23 mouse cellular contexts compared by ENCODE assay signal in the genomic region with DNA sequence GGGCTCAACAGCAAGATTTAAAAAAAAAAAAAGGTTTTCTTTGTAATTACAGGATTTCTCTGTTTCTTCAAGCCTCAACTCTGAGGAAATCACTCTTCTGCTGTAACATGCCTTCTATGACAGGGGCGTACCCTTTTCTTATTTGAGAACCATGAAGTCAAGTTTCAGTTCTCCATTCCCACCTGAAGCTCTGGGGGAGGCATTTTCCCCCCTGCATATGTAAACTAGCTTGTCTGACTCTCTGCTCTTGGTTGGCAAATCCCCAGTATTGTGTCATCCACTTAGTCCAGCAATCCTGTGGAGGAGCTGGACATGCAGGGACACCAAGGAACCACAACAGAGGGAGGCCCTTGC. TPM values are rescaled to one million over a fixed set of nuclear protein-coding genes. Genes with fewer than 3 reads are reported as not detected.
DNase-seq lines count a peak whose midpoint lies in the region; ATAC-seq and TF ChIP-seq lines count a peak whose summit lies in the region.
"Had no signal": no experiment of that assay in that cellular context is flagged by ENCODE, and none has a peak within 500 bp of the region (broad histone marks: within the 10 kb centered on the region; RNA-seq: fewer than 3 reads in every experiment).

No protein-coding gene starts in this region.

- 80% methylated on average over 1 of the region's 1 CpGs for WGBS in lung, postnatal 0 days

- no peak for TF ChIP-seq CTCF in lung, postnatal 0 days (IDR thresholded peaks at IDR 0.05)

- no peaks in the 10 kb centered on the region for H3K9me3 ChIP-seq in lung, postnatal 0 days (ENCODE audit: low read length)
- H3K9me3 ChIP-seq: heart, embryonic 15.5 days; stomach, embryonic 15.5 days had no signal

- H3K4me2 ChIP-seq in lung, postnatal 0 days (replicated peaks; ENCODE audit: low read depth, low read length) = no peak overlapping the region
- H3K4me2 ChIP-seq: forebrain, embryonic 13.5 days; heart, embryonic 15.5 days; limb, embryonic 15.5 days; midbrain, embryonic 13.5 days; stomach, embryonic 15.5 days had no signal

- no peaks in the 10 kb centered on the region for H3K4me1 ChIP-seq in lung, postnatal 0 days (ENCODE audit: insufficient read depth, low read depth, low read length)
- H3K4me1 ChIP-seq: forebrain, embryonic 13.5 days; heart, embryonic 15.5 days; limb, embryonic 15.5 days; midbrain, embryonic 13.5 days; stomach, embryonic 15.5 days had no signal

- no peak for ATAC-seq in lung, postnatal 0 days
- ATAC-seq in granulocyte monocyte progenitor cell, adult 5-6 weeks (replicated peaks; ENCODE audit: poor library complexity, severe bottlenecking) = peak; percentile 99
- peak; percentile 90 for ATAC-seq in neutrophil, adult 5-6 weeks (ENCODE audit: extremely low read depth, insufficient number of reproducible peaks, low FRiP score, poor library complexity, severe bottlenecking)
- ATAC-seq: forebrain, embryonic 13.5 days; hindbrain, postnatal 0 days; midbrain, embryonic 13.5 days had no signal

- no peak for TF ChIP-seq EP300 in lung, postnatal 0 days (IDR thresholded peaks at IDR 0.05)

- H3K4me3 ChIP-seq in lung, postnatal 0 days (ENCODE audit: low read depth, low read length) = no peak overlapping the region
- H3K4me3 ChIP-seq: forebrain, embryonic 13.5 days; heart, embryonic 15.5 days; limb, embryonic 15.5 days; midbrain, embryonic 13.5 days; stomach, embryonic 15.5 days had no signal

- no peak overlapping the region for H3K9ac ChIP-seq in lung, postnatal 0 days (replicated peaks; ENCODE audit: low read depth)
- H3K9ac ChIP-seq: forebrain, embryonic 13.5 days; heart, embryonic 15.5 days; limb, embryonic 15.5 days; midbrain, embryonic 13.5 days; stomach, embryonic 15.5 days had no signal

- H3K36me3 ChIP-seq in lung, postnatal 0 days (ENCODE audit: insufficient read depth, low read length) = peaks cover 7% of the 10 kb centered on the region; the same call in 1 of the 2 replicates

- H3K27me3 ChIP-seq in lung, postnatal 0 days (replicated peaks; ENCODE audit: insufficient read depth, low read length) = no peaks in the 10 kb centered on the region
- H3K27me3 ChIP-seq: forebrain, embryonic 13.5 days; heart, embryonic 15.5 days; limb, embryonic 15.5 days; midbrain, embryonic 13.5 days; stomach, embryonic 15.5 days had no signal

- DNase-seq in lung, postnatal 0 days (ENCODE audit: low spot score) = peak; percentile 18
- no peak for DNase-seq in lung, postnatal 14 days
- no peak for DNase-seq in neural tube, embryonic 10.5 days (ENCODE audit: extremely low spot score, low spot score)
- DNase-seq in cerebellum, adult 11-12 months = no peak
- no peak for DNase-seq in adrenal gland, postnatal 4 days (ENCODE audit: low spot score in 2 of 2)
- DNase-seq: adrenal gland, adult 8-10 months; cerebellum, adult 11 months; gastrocnemius, postnatal 14 days; kidney, adult 11 months; kidney, postnatal 25 days; right cerebral cortex, postnatal 4 days; thymus, adult 18-20 months had no signal

- H3K27ac ChIP-seq in lung, postnatal 0 days (ENCODE audit: low read length) = no peak overlapping the region
- H3K27ac ChIP-seq: forebrain, embryonic 13.5 days; heart, embryonic 15.5 days; hindbrain, postnatal 0 days; limb, embryonic 15.5 days; midbrain, embryonic 13.5 days; stomach, embryonic 15.5 days had no signal

RNA-seq across cellular contexts. Expression of gene Cartpt, which starts 54.7 kb away (rescaled TPM):
- polyA plus RNA-seq in lung, postnatal 0 days (2015; fragmentation: Nextera tagmentation; extraction: Ambion mirVana) = 0.27 and 0.64 TPM in 2 replicates
- not detected in 2 replicates for total RNA-seq in granulocyte monocyte progenitor cell, adult 5-6 weeks (2014; fragmentation: Nextera tagmentation)
- total RNA-seq in granulocyte monocyte progenitor cell, adult 5-6 weeks (2017) = not detected in 2 replicates
- total RNA-seq in neutrophil, adult 5-6 weeks (2017) = not detected in 2 replicates
- 10 to 100 TPM; 33.4 to 36.1 TPM for total RNA-seq in adrenal gland, postnatal 4 days (2021)
- total RNA-seq: gastrocnemius, postnatal 14 days; heart, adult 8-10 months; hematopoietic stem cell, adult 5-6 weeks had no signal
- polyA plus RNA-seq: C2C12 had no signal

RNA-seq across cellular contexts. Expression of gene Mccc2, which starts 59.9 kb away (rescaled TPM):
- 23.2 and 23.9 TPM in 2 replicates for polyA plus RNA-seq in lung, postnatal 0 days (2015; fragmentation: Nextera tagmentation; extraction: Ambion mirVana)
- total RNA-seq in granulocyte monocyte progenitor cell, adult 5-6 weeks (2014; fragmentation: Nextera tagmentation) = 12.3 and 17.4 TPM in 2 replicates
- total RNA-seq in granulocyte monocyte progenitor cell, adult 5-6 weeks (2017) = 17.3 and 28.7 TPM in 2 replicates
- 8.5 and 8.7 TPM in 2 replicates for total RNA-seq in neutrophil, adult 5-6 weeks (2017)
- 10 to 100 TPM; 53.9 to 56.9 TPM for total RNA-seq in adrenal gland, postnatal 4 days (2021)

Comparison
In these comparisons a context has a peak if more than half of its experiments do, and no peak if none do; other contexts are left out.
1. RNA of gene Cartpt, which starts 54.7 kb away (total RNA-seq): 33.4 to 36.1 TPM in adrenal gland, postnatal 4 days; not detected in granulocyte monocyte progenitor cell, adult 5-6 weeks and not detected in neutrophil, adult 5-6 weeks; every median in the first group is over 10 times any median in the second.